Mouse (Mus musculus): Measurements from ENCODE around the gene Olfr134. TPM values are rescaled to one million over a fixed set of nuclear protein-coding genes. Genes with fewer than 3 reads are reported as not detected.

Gene Olfr134
- not detected for polyA plus RNA-seq (2014; fragmentation: Illumina TruSeq; extraction: RNeasy Lipid Tissue Mini Kit (QIAGEN cat#74804); ENCODE audit: low read depth, low replicate concordance)

GRCm38 (mm10) chr17:38171088-38171487 lies at the start of gene Olfr134:
Gene Olfr134 (plus strand): TSS chr17:38171388.

GRCm38 (mm10) chr17:38134426-38134825 lies 36.8 kb upstream of the Olfr134 start, which contains the start of gene Olfr132:
Gene Olfr132 (minus strand): TSS chr17:38134526.

GRCm38 (mm10) chr17:38144981-38145380 lies 26.2 kb upstream of the Olfr134 start, which contains the start of gene Olfr133:
Gene Olfr133 (plus strand): TSS chr17:38145281.

GRCm38 (mm10) chr17:38204035-38204434 lies 32.8 kb downstream of the Olfr134 start, which contains the start of gene Olfr135:
Gene Olfr135 (plus strand): TSS chr17:38204335.

Other genes starting within 250 kb of the Olfr134 start
- not detected for gene Olfr761, start 218.3 kb upstream of the Olfr134 start, polyA plus RNA-seq (2014; fragmentation: Illumina TruSeq; extraction: RNeasy Lipid Tissue Mini Kit (QIAGEN cat#74804); ENCODE audit: low read depth, low replicate concordance)
- not detected for gene Olfr129, start 111.3 kb upstream of the Olfr134 start, polyA plus RNA-seq (2014; fragmentation: Illumina TruSeq; extraction: RNeasy Lipid Tissue Mini Kit (QIAGEN cat#74804); ENCODE audit: low read depth, low replicate concordance)
- gene Olfr130, start 107.5 kb upstream of the Olfr134 start, polyA plus RNA-seq (2014; fragmentation: Illumina TruSeq; extraction: RNeasy Lipid Tissue Mini Kit (QIAGEN cat#74804); ENCODE audit: low read depth, low replicate concordance), result not detected
- not detected for gene Olfr131, start 82.7 kb upstream of the Olfr134 start, polyA plus RNA-seq (2014; fragmentation: Illumina TruSeq; extraction: RNeasy Lipid Tissue Mini Kit (QIAGEN cat#74804); ENCODE audit: low read depth, low replicate concordance)
- gene Olfr132, start 36.9 kb upstream of the Olfr134 start, polyA plus RNA-seq (2014; fragmentation: Illumina TruSeq; extraction: RNeasy Lipid Tissue Mini Kit (QIAGEN cat#74804); ENCODE audit: low read depth, low replicate concordance), result not detected
- gene Olfr133, start 26.1 kb upstream of the Olfr134 start, polyA plus RNA-seq (2014; fragmentation: Illumina TruSeq; extraction: RNeasy Lipid Tissue Mini Kit (QIAGEN cat#74804); ENCODE audit: low read depth, low replicate concordance), result not detected
- gene Olfr135, start 32.9 kb downstream of the Olfr134 start, polyA plus RNA-seq (2014; fragmentation: Illumina TruSeq; extraction: RNeasy Lipid Tissue Mini Kit (QIAGEN cat#74804); ENCODE audit: low read depth, low replicate concordance), result not detected
- not detected for gene Olfr138, start 89.6 kb downstream of the Olfr134 start, polyA plus RNA-seq (2014; fragmentation: Illumina TruSeq; extraction: RNeasy Lipid Tissue Mini Kit (QIAGEN cat#74804); ENCODE audit: low read depth, low replicate concordance)
- gene Olfr137, start 136.2 kb downstream of the Olfr134 start, polyA plus RNA-seq (2014; fragmentation: Illumina TruSeq; extraction: RNeasy Lipid Tissue Mini Kit (QIAGEN cat#74804); ENCODE audit: low read depth, low replicate concordance), result not detected
- not detected for gene Olfr136, start 158.4 kb downstream of the Olfr134 start, polyA plus RNA-seq (2014; fragmentation: Illumina TruSeq; extraction: RNeasy Lipid Tissue Mini Kit (QIAGEN cat#74804); ENCODE audit: low read depth, low replicate concordance)
- gene Esp36, start 248.8 kb downstream of the Olfr134 start, polyA plus RNA-seq (2014; fragmentation: Illumina TruSeq; extraction: RNeasy Lipid Tissue Mini Kit (QIAGEN cat#74804); ENCODE audit: low read depth, low replicate concordance), result not detected

Measured in kidney, adult 10 weeks (tissue).